Mouse (Mus musculus): ENCODE data around the gene Eif4e. TPM values are rescaled to one million over a fixed set of nuclear protein-coding genes. Genes with fewer than 3 reads are reported as not detected.

Eif4e gene
- polyA plus RNA-seq, 1 experiment from 2014 or later = 156 TPM

- Histone ChIP-seq H3K27me3 (no peaks in the 10 kb centered on the region; the same call in 1 of the 2 replicates), H3K4me2 (no peak overlapping the region), H3K27ac (replicated peaks) (no peak overlapping the region), H3K4me3 (replicated peaks) (no peak overlapping the region), H3K9me3 (replicated peaks) (no peaks in the 10 kb centered on the region), H3K36me3 (replicated peaks) (no peaks in the 10 kb centered on the region), H3K9ac (no peak overlapping the region), H3K4me1 (replicated peaks) (no peaks in the 10 kb centered on the region)
- 54% methylated on average over 6 of the region's 6 CpGs for WGBS (ENCODE audit: insufficient replicate concordance)
- ATAC-seq (ENCODE audit: insufficient read depth) = no peak
Measured at GRCm38 (mm10) chr3:138519218-138519617, 6.8 kb upstream of the Eif4e start.

GRCm38 (mm10) chr3:138523956-138524355 lies 2.0 kb upstream of the Eif4e start:
- no peak for ATAC-seq (ENCODE audit: insufficient read depth)
- Histone ChIP-seq H3K4me2 (no peak overlapping the region), H3K4me3 (replicated peaks) (no peak overlapping the region), H3K9ac (no peak overlapping the region), H3K9me3 (replicated peaks) (no peaks in the 10 kb centered on the region), H3K36me3 (replicated peaks) (no peaks in the 10 kb centered on the region), H3K4me1 (replicated peaks) (peaks cover 22% of the 10 kb centered on the region), H3K27ac (replicated peaks) (no peak overlapping the region), H3K27me3 (no peaks in the 10 kb centered on the region; the same call in 1 of the 2 replicates)
- WGBS (ENCODE audit: insufficient replicate concordance) = 82% methylated on average over 4 of the region's 4 CpGs

- no peaks in the 10 kb centered on the region for H3K9me3 ChIP-seq (replicated peaks)
- H3K27me3 ChIP-seq = no peaks in the 10 kb centered on the region; the same call in 1 of the 2 replicates
- H3K9ac ChIP-seq = peak overlapping the region; percentile 80; the same call in 1 of the 2 replicates
- no peak for ATAC-seq (ENCODE audit: insufficient read depth)
- peaks cover 35% of the 10 kb centered on the region for H3K4me1 ChIP-seq (replicated peaks)
- peak overlapping the region; percentile 100 for H3K4me3 ChIP-seq (replicated peaks)
- peak overlapping the region; percentile 97 for H3K4me2 ChIP-seq
- no peaks in the 10 kb centered on the region for H3K36me3 ChIP-seq (replicated peaks)
- 75% methylated on average over 8 of the region's 8 CpGs for WGBS (ENCODE audit: insufficient replicate concordance)
- peak overlapping the region; percentile 82; the same call in 1 of the 2 replicates for H3K27ac ChIP-seq (replicated peaks)
Measured at GRCm38 (mm10) chr3:138525494-138525893, 485 bp upstream of the Eif4e start.

GRCm38 (mm10) chr3:138526916-138527666 lies 1.1 kb downstream of the Eif4e start:
- peak overlapping the region; percentile 99 for H3K9ac ChIP-seq
- peak overlapping the region; percentile 97 for H3K4me2 ChIP-seq
- peaks cover 49% of the 10 kb centered on the region for H3K4me1 ChIP-seq (replicated peaks)
- peak; percentile 86 for ATAC-seq (ENCODE audit: insufficient read depth)
- WGBS (ENCODE audit: insufficient replicate concordance) = 1% methylated on average over 81 of the region's 85 CpGs
- H3K27me3 ChIP-seq = no peaks in the 10 kb centered on the region
- H3K9me3 ChIP-seq (replicated peaks) = no peaks in the 10 kb centered on the region
- H3K36me3 ChIP-seq (replicated peaks) = no peaks in the 10 kb centered on the region
- H3K27ac ChIP-seq (replicated peaks) = peak overlapping the region; percentile 91
- H3K4me3 ChIP-seq (replicated peaks) = peak overlapping the region; percentile 100

- Histone ChIP-seq H3K27ac (replicated peaks) (peak overlapping the region; percentile 91), H3K9me3 (replicated peaks) (no peaks in the 10 kb centered on the region), H3K4me1 (replicated peaks) (peaks cover 54% of the 10 kb centered on the region), H3K36me3 (replicated peaks) (no peaks in the 10 kb centered on the region), H3K27me3 (no peaks in the 10 kb centered on the region), H3K9ac (peak overlapping the region; percentile 99), H3K4me3 (replicated peaks) (peak overlapping the region; percentile 100), H3K4me2 (peak overlapping the region; percentile 97)
- peak; percentile 42 for ATAC-seq (ENCODE audit: insufficient read depth)
- WGBS (ENCODE audit: insufficient replicate concordance) = under 1% methylated on average over 62 of the region's 64 CpGs
Measured at GRCm38 (mm10) chr3:138527667-138528231, 1.8 kb downstream of the Eif4e start.

GRCm38 (mm10) chr3:138528265-138528664 lies 2.3 kb downstream of the Eif4e start:
- H3K4me1 ChIP-seq (replicated peaks) = peaks cover 56% of the 10 kb centered on the region
- WGBS (ENCODE audit: insufficient replicate concordance) = 1% methylated on average over 16 of the region's 16 CpGs
- no peak for ATAC-seq (ENCODE audit: insufficient read depth)
- H3K9me3 ChIP-seq (replicated peaks) = no peaks in the 10 kb centered on the region
- H3K36me3 ChIP-seq (replicated peaks) = no peaks in the 10 kb centered on the region
- peak overlapping the region; percentile 99 for H3K9ac ChIP-seq
- peak overlapping the region; percentile 100 for H3K4me3 ChIP-seq (replicated peaks)
- peak overlapping the region; percentile 97 for H3K4me2 ChIP-seq
- H3K27me3 ChIP-seq = no peaks in the 10 kb centered on the region
- no peak overlapping the region for H3K27ac ChIP-seq (replicated peaks)

- Histone ChIP-seq H3K27me3 (no peaks in the 10 kb centered on the region), H3K27ac (replicated peaks) (peak overlapping the region; percentile 51; the same call in 1 of the 2 replicates), H3K9me3 (replicated peaks) (no peaks in the 10 kb centered on the region), H3K4me3 (replicated peaks) (no peak overlapping the region), H3K4me2 (peak overlapping the region; percentile 40), H3K36me3 (replicated peaks) (0 out of 2 replicates have a peak, but pooled peaks cover 2% of the 10 kb centered on the region), H3K9ac (no peak overlapping the region), H3K4me1 (replicated peaks) (peaks cover 53% of the 10 kb centered on the region)
- ATAC-seq (ENCODE audit: insufficient read depth) = no peak
- 44% methylated on average over 8 of the region's 8 CpGs for WGBS (ENCODE audit: insufficient replicate concordance)
Measured at GRCm38 (mm10) chr3:138530578-138531478, 4.8 kb downstream of the Eif4e start.

- ATAC-seq (ENCODE audit: insufficient read depth) = no peak
- Histone ChIP-seq H3K4me1 (replicated peaks) (peaks cover 51% of the 10 kb centered on the region), H3K27me3 (no peaks in the 10 kb centered on the region), H3K9me3 (replicated peaks) (no peaks in the 10 kb centered on the region), H3K36me3 (replicated peaks) (0 out of 2 replicates have a peak, but pooled peaks cover 8% of the 10 kb centered on the region), H3K4me2 (peak overlapping the region; percentile 40; the same call in 1 of the 2 replicates), H3K27ac (replicated peaks) (peak overlapping the region; percentile 25; the same call in 1 of the 2 replicates), H3K9ac (no peak overlapping the region), H3K4me3 (replicated peaks) (no peak overlapping the region)
- 34% methylated on average over 12 of the region's 12 CpGs for WGBS (ENCODE audit: insufficient replicate concordance)
Measured at GRCm38 (mm10) chr3:138531479-138532181, 5.7 kb downstream of the Eif4e start.

GRCm38 (mm10) chr3:138532764-138533163 lies 6.8 kb downstream of the Eif4e start:
- Histone ChIP-seq H3K27me3 (no peaks in the 10 kb centered on the region), H3K27ac (replicated peaks) (no peak overlapping the region), H3K4me2 (no peak overlapping the region), H3K4me1 (replicated peaks) (peaks cover 63% of the 10 kb centered on the region), H3K4me3 (replicated peaks) (no peak overlapping the region), H3K36me3 (replicated peaks) (0 out of 2 replicates have a peak, but pooled peaks cover 8% of the 10 kb centered on the region), H3K9ac (no peak overlapping the region), H3K9me3 (replicated peaks) (no peaks in the 10 kb centered on the region)
- no peak for ATAC-seq (ENCODE audit: insufficient read depth)
- 15% methylated on average over 2 of the region's 2 CpGs for WGBS (ENCODE audit: insufficient replicate concordance)

GRCm38 (mm10) chr3:138536031-138536430 lies 10.1 kb downstream of the Eif4e start:
- Histone ChIP-seq H3K27me3 (no peaks in the 10 kb centered on the region), H3K27ac (replicated peaks) (no peak overlapping the region), H3K36me3 (replicated peaks) (0 out of 2 replicates have a peak, but pooled peaks cover 8% of the 10 kb centered on the region), H3K9ac (no peak overlapping the region), H3K9me3 (replicated peaks) (no peaks in the 10 kb centered on the region), H3K4me3 (replicated peaks) (no peak overlapping the region), H3K4me2 (no peak overlapping the region), H3K4me1 (replicated peaks) (peaks cover 61% of the 10 kb centered on the region)
- no peak for ATAC-seq (ENCODE audit: insufficient read depth)
- WGBS (ENCODE audit: insufficient replicate concordance) = 90% methylated on average over 2 of the region's 2 CpGs
